Mouse (Mus musculus) CH12.LX (cell line): ENCODE results near the gene Rgs3.

Experiments used
- CTCF ChIP-seq, 2 experiments: IDR thresholded peaks in 1 of 2; conservative IDR thresholded peaks in 1 of 2; 2 replicates each; pipeline ENCODE4 v1.5.1; 2011 to 2012; ENCODE audit warnings: low read depth in 2 of 2, low read length in 2 of 2, improper control_type of control experiment in 1 of 2, inconsistent platforms in 1 of 2, mild to moderate bottlenecking in 1 of 2, moderate library complexity in 1 of 2
- MAFK ChIP-seq: IDR thresholded peaks from 2 replicates; pipeline ENCODE4 v1.6.1; 2011; ENCODE audit warnings: low read length, improper control_type of control experiment; ENCODE audit not compliant: insufficient replicate concordance
- POLR2A ChIP-seq: IDR thresholded peaks from 2 replicates; pipeline ENCODE4 v1.6.1; 2011; ENCODE audit warnings: low read depth, mild to moderate bottlenecking, improper control_type of control experiment, low read length
- ZMIZ1 ChIP-seq: IDR thresholded peaks from 2 replicates; pipeline ENCODE4 v1.6.1; 2012; ENCODE audit warnings: low read depth, mild to moderate bottlenecking, inconsistent platforms, low read length, improper control_type of control experiment

DNA sequence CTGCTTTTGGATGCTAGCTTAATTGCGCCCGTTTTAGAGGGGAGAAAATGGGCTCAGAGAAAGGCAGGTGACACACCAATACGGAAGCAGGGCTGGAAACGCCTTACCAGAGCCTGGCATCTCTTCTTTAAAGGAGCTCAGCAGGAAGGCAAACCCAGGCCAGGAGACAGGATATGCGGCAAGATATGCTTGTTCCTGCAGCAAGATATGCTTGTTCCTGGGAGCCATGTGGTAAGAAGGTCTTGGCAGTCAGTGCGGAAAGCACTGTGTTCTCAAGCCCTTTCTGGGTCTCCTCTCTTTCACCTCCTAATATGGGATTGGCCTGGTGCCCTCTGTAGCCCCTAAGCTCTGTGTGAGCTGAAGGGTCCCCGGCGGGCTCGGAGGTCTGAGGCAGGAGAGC is 176.2 kb downstream of the Rgs3 start:
- TF ChIP-seq MAFK (no peak), CTCF (conservative IDR thresholded peaks at IDR 0.05 in 1 of 2, IDR thresholded peaks at IDR 0.05 in 1 of 2; ENCODE audit: low read depth in 2 of 2, low read length in 2 of 2) (no peak), ZMIZ1 (no peak), POLR2A (no peak)
